Mouse (Mus musculus) heart, embryonic 10.5 days (tissue): ENCODE measurements around the gene Agl. TPM values are rescaled to one million over a fixed set of nuclear protein-coding genes. Genes with fewer than 3 reads are reported as not detected.

Experiments
- DNase-seq: peaks from one replicate; pipeline ENCODE4 v3.0.0-alpha.2; 2017; ENCODE audit warnings: low spot score
- H3K27ac ChIP-seq: fragments of 300-500 bp; sonication (generic); 2 replicates; pipeline ENCODE4 v1.5.1; 2016; ENCODE audit warnings: mild to moderate bottlenecking
- H3K27me3 ChIP-seq: fragments of 300-500 bp; sonication (generic); 2 replicates; pipeline ENCODE4 v1.6.1; 2016; ENCODE audit warnings: mild to moderate bottlenecking; ENCODE audit not compliant: poor library complexity, insufficient read depth, severe bottlenecking
- H3K36me3 ChIP-seq: fragments of 300-500 bp; sonication (generic); 2 replicates; pipeline ENCODE4 v1.6.1; 2016; ENCODE audit warnings: mild to moderate bottlenecking, moderate library complexity
- H3K4me1 ChIP-seq: fragments of 300-500 bp; sonication (generic); 2 replicates; pipeline ENCODE4 v1.6.1; 2016; ENCODE audit warnings: mild to moderate bottlenecking
- H3K4me3 ChIP-seq: fragments of 300-500 bp; sonication (generic); 2 replicates; pipeline ENCODE4 v1.5.1; 2016; ENCODE audit warnings: mild to moderate bottlenecking, moderate library complexity
- H3K9me3 ChIP-seq: fragments of 300-500 bp; sonication (generic); 2 replicates; pipeline ENCODE4 v1.6.1; 2016; ENCODE audit warnings: mild to moderate bottlenecking, moderate library complexity
- WGBS: fragments of 180-500 bp; shearing (Covaris S2); methylation state at CpG from one replicate; pipeline ENCODE4 v1.1.7; 2016; 5-methylcytosine and 5-hydroxymethylcytosine counted together
- polyA plus RNA-seq: library from polyadenylated mRNA; unstranded; fragments of >200 nt; fragmentation: Nextera tagmentation; extraction: Ambion mirVana; gene quantifications from 2 replicates; pipeline ENCODE4 v1.2.1, GENCODE M21; 2016

Gene Agl
- polyA plus RNA-seq, 1 experiment from 2014 or later: 30.7 TPM

- Histone ChIP-seq H3K36me3 (peaks cover 13% of the 10 kb centered on the region; the same call in 1 of the 2 replicates), H3K9me3 (no peaks in the 10 kb centered on the region), H3K27ac (peak overlapping the region; percentile 42; the same call in 1 of the 2 replicates), H3K4me3 (no peak overlapping the region), H3K27me3 (no peaks in the 10 kb centered on the region), H3K4me1 (no peaks in the 10 kb centered on the region)
- DNase-seq: no peak
- 84% methylated on average over 8 of the region's 8 CpGs for WGBS
Observed at GRCm38 (mm10) chr3:116694955-116695665, 112.9 kb downstream of the Agl start.

GRCm38 (mm10) chr3:116694312-116694711, 113.7 kb downstream of the Agl start:
- WGBS: 59% methylated on average over 3 of the region's 3 CpGs
- no peak overlapping the region for H3K4me3 ChIP-seq
- no peak overlapping the region for H3K27ac ChIP-seq
- no peaks in the 10 kb centered on the region for H3K9me3 ChIP-seq
- no peaks in the 10 kb centered on the region for H3K4me1 ChIP-seq
- peaks cover 13% of the 10 kb centered on the region; the same call in 1 of the 2 replicates for H3K36me3 ChIP-seq
- H3K27me3 ChIP-seq: no peaks in the 10 kb centered on the region
- DNase-seq: no peak

Other genes starting within 250 kb of the Agl start
- gene Lrrc39, start 245.2 kb downstream of the Agl start, polyA plus RNA-seq: 23.1 and 37.4 TPM in 2 replicates
- 21.7 and 21.9 TPM in 2 replicates for gene Sass6, start 213.2 kb downstream of the Agl start, polyA plus RNA-seq
- gene Trmt13, start 193.6 kb downstream of the Agl start, polyA plus RNA-seq: 18.6 and 24.8 TPM in 2 replicates
- 72.3 and 73.9 TPM in 2 replicates for gene Mfsd14a, start 145.5 kb downstream of the Agl start, polyA plus RNA-seq
- 0.59 TPM in 1 of 2 replicates, not detected in the other for gene Gm43191, start 126.9 kb downstream of the Agl start, polyA plus RNA-seq
- gene Slc35a3, start 95.3 kb downstream of the Agl start, polyA plus RNA-seq: 12.0 and 14.2 TPM in 2 replicates
- 24.8 and 32.7 TPM in 2 replicates for gene Frrs1, start 51.3 kb upstream of the Agl start, polyA plus RNA-seq
- gene 4930455H04Rik, start 160.1 kb upstream of the Agl start, polyA plus RNA-seq: not detected in 2 replicates
- gene Palmd, start 160.8 kb upstream of the Agl start, polyA plus RNA-seq: 3.9 and 6.6 TPM in 2 replicates